Mouse (Mus musculus): ENCODE results near the gene 1110008P14Rik.

1110008P14Rik gene

DNA sequence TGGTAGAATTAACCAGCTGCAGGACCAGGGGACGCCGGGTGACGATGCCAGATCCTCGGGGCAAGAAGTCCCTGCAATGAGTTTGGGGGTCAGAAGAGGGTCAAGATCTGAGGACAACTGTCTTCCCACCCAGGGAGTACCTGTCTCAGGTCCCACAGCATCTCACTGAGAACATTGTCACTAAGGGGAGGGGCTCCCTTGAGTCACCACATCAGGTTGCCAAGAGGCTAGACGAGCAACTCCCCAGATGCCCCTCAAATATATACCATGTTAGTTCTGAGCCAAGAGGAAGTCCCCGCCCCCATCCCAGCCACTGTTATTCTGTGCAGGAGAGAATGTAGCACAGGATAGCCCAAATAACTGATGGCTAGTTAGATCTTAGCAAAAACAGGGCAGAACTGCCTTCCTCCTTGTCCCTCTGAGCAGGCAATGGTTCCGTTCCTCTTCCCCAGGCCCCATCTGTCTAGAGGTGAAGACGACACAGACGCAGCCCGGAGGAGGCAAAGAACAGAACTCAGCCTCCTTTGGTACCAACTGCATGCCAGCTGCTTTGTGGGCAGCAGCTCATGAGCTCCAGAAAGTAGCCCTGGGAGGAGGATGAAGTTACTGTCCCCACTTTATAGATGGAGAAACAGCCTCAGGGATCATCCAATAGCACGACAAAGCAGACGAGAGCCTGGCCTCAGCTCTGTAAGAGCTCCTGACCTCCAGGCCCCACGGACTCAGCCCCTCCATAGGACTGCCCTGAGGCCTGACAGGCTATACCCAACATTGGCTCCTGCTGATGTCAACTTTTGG, 40.7 kb downstream of the 1110008P14Rik start:
- DNase-seq = no peak

DNA sequence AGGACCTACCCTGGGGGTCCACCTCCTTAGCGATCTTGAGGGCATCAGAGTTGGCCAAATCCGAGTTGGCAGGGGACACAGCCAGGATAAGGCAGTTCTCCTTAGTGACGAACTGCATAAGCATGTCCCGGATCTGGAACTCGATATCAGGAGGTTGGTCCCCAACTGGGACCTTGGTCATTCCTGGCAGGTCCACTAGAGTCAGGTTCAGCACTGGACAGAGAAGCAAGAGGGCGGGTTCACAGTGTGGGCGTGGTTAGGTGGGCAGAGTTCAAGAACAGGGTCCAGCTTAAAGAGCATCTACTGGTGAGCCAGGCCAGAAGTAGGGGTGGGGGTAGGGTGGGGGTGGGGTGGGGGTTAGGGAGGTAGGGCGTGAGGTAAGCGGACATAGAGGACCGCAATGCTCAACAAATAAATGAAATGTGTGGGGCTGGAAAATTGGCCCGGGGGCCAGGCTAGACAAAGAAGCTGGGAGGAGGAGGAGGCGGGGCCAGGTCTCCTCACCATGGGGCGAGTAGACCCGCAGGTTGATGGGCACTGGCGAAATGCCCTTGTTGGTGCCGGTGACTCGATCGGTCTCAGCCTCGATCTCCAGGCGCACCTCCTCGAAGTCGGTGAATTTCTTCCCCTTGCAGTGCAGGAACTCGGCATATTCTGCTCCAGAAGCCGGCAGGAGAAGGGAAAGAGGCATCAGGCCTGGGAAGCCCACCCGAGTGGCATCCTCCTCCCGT, 41.7 kb downstream of the 1110008P14Rik start:
- no peak for DNase-seq

DNA sequence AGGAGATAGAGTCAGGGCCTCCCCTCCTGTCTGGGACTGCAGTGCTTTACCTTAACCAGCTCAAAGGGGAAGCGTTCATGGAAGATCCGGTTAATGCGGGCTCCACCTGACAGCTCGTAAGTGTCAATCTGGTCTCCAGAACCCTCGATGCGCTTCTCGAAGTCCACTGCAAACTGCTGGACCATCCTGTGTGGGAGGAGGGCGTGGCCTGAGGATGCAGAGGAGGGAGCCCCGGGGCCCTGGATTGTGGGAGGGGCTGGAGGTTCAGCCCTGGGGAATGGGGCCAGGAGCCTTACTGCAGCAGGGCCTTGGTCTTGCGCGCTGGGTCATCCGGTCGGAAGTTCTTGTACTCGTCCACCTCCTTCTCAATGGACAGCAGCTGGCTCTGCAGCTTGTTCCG, 45.9 kb downstream of the 1110008P14Rik start:
- no peak for DNase-seq

DNA sequence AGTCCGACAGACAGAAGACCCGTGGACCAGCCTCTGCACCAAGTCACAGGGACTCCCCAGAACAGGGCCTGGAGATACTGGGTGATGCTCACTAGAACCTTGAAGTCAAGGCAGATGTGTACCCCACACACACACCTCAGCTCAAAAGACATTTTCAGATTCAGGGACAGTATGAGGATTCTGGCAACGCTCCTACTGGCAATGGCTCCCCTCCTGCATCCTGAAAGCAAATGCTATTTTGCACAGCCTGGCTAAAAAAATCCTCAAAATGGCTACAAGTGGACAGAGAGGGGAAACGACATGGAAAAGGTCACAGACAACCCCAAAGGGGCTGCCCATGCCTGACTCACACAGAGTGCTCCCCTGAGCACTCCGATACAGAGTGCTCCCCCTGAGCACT, 49.6 kb downstream of the 1110008P14Rik start:
- no peak for DNase-seq

DNA sequence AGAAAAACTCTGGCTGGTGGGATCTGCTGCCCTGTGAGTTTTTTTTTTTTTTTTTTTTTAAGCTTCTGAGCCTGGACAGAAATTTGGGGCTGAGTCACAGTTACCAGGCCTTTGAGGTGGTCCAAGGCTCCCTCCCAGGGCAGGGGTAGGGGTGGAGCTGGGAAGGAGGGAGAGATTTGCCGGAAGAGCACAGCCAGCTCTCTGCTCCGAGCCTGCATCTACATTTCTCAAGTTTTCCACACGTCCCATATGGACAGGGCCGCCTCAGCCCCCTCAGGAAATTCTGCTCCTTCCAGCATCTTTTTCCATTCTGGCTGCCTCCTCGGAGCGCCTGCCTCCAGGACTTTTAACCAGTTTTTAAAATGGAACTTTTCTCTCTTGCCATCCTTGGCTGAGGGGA, 52.2 kb downstream of the 1110008P14Rik start:
- no peak for DNase-seq

DNA sequence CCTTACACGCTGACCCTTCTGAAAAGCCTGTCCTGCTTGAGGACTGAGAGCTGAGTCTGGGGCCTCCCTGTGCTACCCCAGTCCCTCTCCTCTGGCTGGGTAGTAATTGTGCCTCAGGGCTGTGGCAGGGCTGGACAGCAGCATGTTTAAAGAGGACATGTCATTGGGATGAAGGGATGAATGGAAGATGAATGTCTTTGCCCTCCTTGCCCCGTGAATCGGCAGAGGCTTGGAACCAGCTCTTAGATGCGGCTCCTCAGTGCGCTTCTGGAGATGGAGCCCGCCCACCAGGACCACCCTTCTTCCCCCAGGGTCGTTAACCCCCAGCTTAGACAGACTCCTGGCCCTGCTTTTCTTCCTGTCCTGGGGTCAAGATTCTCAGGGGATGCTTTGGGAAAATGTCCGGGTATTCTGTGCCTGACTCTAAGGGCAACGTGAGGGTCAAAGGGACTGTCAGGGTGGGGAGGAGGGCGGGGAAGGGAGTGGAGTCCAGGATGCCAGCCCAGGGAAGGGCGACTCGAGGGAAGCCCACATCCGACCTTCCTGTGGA, 52.8 kb downstream of the 1110008P14Rik start:
- DNase-seq = no peak

DNA sequence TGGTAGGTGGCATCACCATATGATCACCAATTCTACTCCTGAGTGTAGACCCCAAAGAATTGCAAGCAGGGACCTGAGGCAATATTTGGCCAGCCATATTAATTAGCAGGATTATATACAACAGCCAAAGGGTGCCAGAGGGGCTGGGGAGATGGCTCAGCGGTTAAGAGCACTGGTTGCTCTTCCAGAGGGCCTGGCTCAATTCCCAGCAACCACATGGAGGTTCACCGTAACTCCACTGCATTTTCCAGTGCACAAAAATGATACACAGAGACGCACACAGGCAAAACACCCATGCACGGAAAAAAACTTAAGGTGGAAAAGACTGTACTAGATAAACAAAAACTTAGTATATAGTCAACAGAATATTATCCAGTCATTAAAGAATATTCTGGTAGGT, 54.5 kb downstream of the 1110008P14Rik start:
- DNase-seq = no peak
